Mouse (Mus musculus) inflammation-experienced regulatory T-cells, adult 6 months (primary cell): ENCODE measurements around the gene Nr2c2ap. TPM values are rescaled to one million over a fixed set of nuclear protein-coding genes. Genes with fewer than 3 reads are reported as not detected.

Experiments
- ATAC-seq: one replicate; pipeline ENCODE4 v1.8.0; 2017
- polyA plus RNA-seq, 3 experiments: library from polyadenylated mRNA; unstranded; fragments of 100-300 nt; shearing (Covaris generic); gene quantifications; one replicate each; pipeline ENCODE4 v1.2.1; 2017

The Nr2c2ap gene
- polyA plus RNA-seq, 3 experiments from 2014 or later = 37.8 to 49.3 (median 40.1) TPM

DNA sequence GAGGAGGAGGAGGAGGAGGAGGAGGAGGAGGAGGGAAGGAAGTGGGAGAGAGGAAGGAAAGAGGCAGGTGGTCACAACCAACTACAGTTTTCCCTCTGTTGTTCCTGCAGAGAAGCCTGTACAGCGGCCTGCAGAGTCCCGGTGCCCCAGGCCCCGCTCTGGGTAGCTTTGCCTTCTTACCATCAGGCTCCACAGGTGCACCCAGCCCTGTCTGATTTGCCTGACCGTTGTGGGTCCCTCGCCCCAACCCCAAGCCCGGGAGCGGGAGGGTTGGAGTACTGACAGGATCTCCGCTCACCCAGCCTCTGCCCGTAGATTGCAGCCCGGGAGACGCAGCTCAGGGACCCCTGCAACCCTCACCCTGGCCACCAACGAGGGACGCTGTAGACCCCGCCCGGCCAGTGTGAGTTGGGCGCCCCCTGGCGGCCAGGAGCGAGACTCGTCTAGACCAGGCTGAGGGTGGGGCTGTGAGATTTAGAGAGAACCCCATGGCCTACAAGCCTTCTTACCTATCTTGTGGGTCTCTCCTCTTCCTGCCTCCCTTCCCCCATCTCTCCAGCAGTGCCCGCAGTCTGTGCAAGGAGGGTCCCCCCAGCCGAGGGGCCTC, 35.5 kb downstream of the Nr2c2ap start:
- ATAC-seq = peak; percentile 88

DNA sequence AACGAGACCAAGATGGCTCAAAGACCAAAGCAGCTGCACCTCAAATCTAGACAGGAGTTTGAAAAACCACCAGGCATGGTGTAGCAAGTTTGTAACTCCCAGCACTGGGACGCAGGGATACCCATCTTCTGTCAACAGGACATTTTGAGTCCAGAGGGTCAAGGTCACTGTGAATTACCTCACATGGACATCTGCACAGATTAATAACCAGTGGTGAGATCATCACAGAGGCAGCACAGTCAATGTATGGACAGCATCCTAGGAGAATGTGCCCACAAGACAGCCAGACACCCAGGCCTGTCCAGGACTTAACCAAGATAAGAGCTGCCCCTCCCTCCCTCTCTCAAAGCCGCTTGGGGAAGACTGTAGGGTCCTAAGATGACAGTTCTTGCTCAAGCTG, 39.0 kb downstream of the Nr2c2ap start:
- no peak for ATAC-seq

DNA sequence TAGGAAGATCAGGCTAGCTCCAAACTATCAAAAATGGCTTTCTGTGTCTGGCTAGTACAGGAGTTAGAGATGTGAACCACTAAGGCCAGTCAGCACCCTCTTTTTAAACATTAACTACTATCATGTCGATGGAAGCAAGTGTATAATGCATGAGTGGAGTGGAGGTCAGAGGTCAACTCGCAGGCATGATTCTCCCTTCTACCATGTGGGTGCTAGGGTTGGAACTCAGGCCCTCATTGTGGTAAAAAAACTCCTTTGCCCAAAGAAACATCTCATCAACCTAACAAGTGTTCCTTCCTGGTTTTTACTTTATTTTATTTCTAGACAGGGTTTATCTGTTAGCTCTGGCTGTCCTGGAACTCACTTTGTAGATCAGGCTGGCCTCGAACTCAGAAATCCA, 39.6 kb downstream of the Nr2c2ap start:
- no peak for ATAC-seq

DNA sequence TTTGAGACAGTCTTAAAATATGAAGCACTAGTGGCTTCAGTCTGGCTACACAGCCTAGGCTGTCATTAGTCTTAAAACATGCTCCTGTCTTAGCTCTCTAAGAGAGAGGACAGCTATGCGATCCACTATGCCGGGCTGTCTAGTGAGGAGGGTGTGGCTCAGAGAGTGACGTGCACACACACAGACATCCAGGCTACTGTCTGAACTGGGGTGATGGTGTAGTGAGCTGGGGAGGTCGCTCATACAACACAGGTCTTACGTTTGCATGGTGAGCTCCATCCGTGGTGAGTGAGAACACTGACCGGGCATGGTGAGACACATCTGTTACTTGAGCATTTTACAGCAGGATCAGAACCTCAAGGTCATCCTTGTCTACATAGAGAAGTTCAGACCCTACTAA, 40.1 kb downstream of the Nr2c2ap start:
- no peak for ATAC-seq

DNA sequence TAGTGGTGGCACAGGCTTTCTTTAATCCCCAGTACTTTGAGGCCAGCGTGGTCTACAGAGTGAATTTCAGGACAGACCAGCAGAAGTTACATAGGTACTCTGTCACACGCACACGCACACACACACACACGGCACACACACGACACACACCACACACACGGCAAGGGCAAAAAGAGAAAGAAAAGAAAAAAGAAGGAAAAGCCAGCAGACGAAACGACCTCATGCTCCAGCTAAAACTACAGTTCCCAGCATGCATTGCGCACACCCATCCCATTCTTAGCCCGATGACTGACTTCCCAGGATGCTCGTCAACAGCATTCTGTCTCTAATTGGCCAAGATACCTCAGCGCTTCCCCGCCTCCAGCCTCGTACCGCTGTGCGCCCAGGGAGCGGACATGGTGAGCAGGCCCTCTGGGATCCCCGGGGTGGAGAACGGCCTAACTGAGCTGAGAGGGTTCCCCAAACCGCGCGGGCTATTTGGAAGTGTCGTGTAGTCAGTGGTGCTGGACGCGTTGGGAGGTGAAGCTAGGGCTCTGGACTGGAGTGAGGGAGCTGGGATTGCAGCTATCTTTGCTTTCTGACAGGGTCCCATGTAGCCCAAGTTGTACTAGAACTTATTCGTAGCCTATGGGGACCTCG, 41.0 kb downstream of the Nr2c2ap start, which contains the start of gene Tmem161a:
Tmem161a (plus strand) TSS at position 314 of the 639 bp plus-strand sequence.
- peak; percentile 99 for ATAC-seq

DNA sequence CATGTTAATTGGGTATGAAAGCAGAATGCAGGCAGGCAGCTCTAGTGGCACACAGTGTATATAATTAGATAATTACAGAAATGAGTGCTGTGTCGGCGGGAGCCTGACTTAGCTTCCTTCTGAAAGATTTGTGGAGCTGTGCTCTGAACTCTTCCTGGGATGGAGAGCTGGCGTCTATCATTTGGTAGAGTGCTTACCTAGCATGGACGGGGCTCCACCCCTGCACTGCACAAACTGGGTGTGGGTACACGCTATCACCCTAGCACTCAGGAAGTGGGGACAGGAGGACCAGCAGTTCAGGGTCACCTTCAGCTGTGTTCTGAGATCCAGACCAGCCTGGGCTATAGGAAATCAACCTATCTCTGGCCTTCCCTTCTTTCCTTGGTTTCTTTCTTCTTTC, 42.2 kb downstream of the Nr2c2ap start:
- no peak for ATAC-seq

DNA sequence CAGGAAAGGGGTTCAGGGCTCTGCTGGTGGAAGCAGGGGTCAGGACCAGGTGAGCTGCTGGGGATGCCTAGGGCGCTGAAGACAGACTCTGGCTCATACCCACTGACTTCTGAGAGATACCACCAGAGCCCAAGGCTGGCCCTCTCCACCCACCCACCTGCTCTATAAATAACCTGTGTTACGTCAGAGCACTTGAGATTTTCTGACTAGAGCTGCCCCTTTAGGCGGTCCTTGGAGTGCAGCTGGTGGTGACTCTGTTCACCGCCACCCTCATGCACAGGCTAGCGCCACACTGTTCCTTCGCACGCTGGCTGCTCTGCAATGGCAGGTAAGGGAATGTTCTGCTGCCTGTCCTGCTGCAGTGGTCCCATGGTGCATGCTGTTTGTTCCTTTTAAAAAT, 42.9 kb downstream of the Nr2c2ap start:
- no peak for ATAC-seq

DNA sequence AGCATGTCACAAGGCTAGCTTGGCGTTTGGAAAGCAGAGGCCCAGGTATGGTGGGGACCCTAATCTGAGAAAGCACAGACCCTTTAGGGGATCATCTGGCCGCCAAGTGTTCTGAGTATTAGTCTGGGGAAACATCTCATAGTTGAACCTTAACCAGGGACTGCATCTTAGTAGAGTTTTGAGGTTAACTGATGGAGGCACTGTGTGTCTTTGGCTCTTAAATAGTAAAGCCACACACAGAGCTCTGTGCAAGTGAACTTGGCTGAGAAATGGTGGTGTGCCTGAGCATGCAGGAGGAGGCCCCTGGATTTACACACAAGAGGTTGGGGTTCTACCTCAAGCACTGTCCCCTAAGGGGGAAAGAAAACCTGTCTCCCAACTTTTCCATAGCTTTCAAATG, 47.1 kb downstream of the Nr2c2ap start:
- ATAC-seq = no peak

DNA sequence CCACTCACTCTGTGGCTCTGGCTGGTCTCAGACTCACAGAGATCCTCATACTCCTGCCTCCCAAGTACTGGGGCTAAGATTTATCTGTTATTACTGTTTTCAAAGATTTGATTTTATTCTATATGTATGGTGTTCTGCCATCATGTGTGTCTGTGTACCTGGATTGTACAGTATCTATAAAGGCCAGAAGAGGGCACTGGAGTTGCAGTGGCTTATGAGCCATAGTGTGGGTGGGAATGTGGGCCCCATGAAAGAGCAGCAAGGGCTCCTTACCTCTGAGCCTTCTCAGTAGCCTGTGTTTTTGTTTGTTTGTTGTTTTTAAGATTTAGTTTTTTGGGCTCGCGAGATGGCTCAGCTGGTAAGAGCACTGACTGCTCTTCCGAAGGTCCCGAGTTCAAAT, 47.9 kb downstream of the Nr2c2ap start:
- peak; percentile 48 for ATAC-seq

DNA sequence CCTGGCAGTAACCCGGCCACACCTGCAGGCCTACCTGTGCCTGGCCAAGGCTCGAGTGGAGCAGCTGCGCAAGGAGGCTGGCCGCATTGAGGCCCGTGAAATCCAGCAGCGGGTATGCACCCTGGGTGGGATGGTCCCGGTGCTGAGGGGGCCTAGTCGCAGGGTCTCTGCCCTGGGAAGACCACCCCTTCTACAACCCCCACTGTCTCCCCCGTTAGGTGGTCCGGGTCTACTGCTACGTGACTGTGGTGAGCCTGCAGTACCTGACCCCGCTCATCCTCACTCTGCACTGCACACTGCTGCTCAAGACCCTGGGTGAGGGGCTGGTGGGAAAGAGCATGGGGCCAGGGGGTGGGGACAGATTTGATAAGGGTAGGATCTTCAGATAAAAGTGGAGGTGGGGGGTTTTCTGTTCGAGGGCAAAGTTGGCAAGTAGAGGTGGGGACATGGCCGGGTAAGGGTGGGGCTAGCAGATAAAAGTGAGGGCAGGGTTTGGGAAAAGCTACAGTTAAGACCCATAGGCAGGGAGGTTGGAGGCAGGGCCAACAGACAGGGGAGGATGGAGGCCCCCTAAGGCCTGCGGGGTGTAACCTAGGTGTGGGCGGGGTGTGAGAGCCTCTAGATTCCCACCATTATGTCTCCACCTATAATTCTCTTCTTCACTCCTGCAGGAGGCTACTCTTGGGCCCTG, 50.2 kb downstream of the Nr2c2ap start:
- no peak for ATAC-seq

DNA sequence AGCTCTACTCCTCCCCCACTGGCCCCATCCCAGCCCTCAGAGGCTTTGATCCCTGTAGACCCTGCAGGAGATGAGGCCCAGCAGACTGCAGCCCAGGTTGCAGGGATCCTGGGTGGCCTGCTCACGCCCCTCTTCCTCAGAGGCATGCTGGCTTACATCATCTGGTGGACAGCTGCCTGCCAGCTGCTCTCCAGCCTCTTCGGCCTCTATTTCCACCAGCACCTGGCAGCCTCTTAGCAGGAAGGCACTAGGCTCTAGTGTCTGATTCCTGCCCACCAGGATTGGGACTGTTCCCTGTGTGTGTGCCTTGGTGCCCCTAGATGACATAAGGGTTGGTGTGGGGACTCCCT, 50.7 kb downstream of the Nr2c2ap start:
- ATAC-seq = no peak

DNA sequence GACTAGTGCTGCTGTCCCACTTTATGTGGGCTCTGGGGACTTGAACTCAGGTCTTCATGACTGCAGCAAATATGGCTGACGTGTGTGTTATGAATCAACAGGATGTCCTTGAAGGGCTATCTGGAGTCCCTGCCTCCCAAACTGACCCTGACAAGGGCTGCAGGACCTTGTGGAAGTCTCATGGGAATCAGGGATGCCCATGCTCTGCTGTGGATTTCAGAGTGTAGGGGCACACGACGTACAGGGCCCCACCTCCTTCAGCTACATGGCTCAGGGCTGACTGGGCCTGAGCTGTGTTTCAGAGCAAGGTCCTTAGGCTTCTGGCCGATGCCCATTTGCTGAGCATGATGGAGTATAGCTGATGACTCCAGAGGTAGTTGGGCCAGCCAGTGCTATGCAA, 52.1 kb downstream of the Nr2c2ap start:
- no peak for ATAC-seq

Other genes with a start within 250 kb of the Nr2c2ap start
- gene Cilp2, start 243.6 kb upstream of the Nr2c2ap start, polyA plus RNA-seq = not detected
- 1 to 10 TPM in 1 of 3 experiments, under 1 TPM in 1, not detected in 1; 0.35 to 1.2 TPM for gene Tssk6, start 229.1 kb upstream of the Nr2c2ap start, polyA plus RNA-seq
- 100 to 1,000 TPM; 194 to 284 (median 245) TPM for gene Ndufa13, start 228.8 kb upstream of the Nr2c2ap start, polyA plus RNA-seq
- 1 to 10 TPM in 1 of 3 experiments, under 1 TPM in 1, not detected in 1; 0.56 to 1.1 TPM for gene Yjefn3, start 228.6 kb upstream of the Nr2c2ap start, polyA plus RNA-seq
- 10 to 100 TPM; 20.1 to 29.0 (median 23.2) TPM for gene Gatad2a, start 134.9 kb upstream of the Nr2c2ap start, polyA plus RNA-seq
- gene Mau2, start 88.6 kb upstream of the Nr2c2ap start, polyA plus RNA-seq = 10 to 100 TPM; 35.3 to 56.2 (median 45.5) TPM
- gene Sugp1, start 88.5 kb upstream of the Nr2c2ap start, polyA plus RNA-seq = 10 to 100 TPM; 38.0 to 52.9 (median 52.6) TPM
- under 1 TPM in 2 of 3 experiments, not detected in 1; 0.59 to 0.94 TPM for gene Tm6sf2, start 58.4 kb upstream of the Nr2c2ap start, polyA plus RNA-seq
- gene Hapln4, start 47.9 kb upstream of the Nr2c2ap start, polyA plus RNA-seq = not detected
- gene Ncan, start 10.5 kb upstream of the Nr2c2ap start, polyA plus RNA-seq = not detected
- 10 to 100 TPM; 36.6 to 71.1 (median 66.0) TPM for gene Rfxank, start 7.8 kb downstream of the Nr2c2ap start, polyA plus RNA-seq
- 10 to 100 TPM; 83.2 to 86.8 (median 86.6) TPM for gene Borcs8, start 8.2 kb downstream of the Nr2c2ap start, polyA plus RNA-seq
- gene Mef2b, start 8.4 kb downstream of the Nr2c2ap start, polyA plus RNA-seq = 1 to 10 TPM in 1 of 3 experiments, under 1 TPM in 2; 0.29 to 2.2 (median 0.36) TPM
- gene Tmem161a, start 41.0 kb downstream of the Nr2c2ap start, polyA plus RNA-seq = 10 to 100 TPM; 20.8 to 30.3 (median 23.3) TPM
- gene Slc25a42, start 81.0 kb downstream of the Nr2c2ap start, polyA plus RNA-seq = 10 to 100 TPM in 2 of 3 experiments, 1 to 10 TPM in 1; 5.1 to 15.7 (median 11.2) TPM
- 10 to 100 TPM; 12.6 to 23.3 (median 20.8) TPM for gene Sugp2, start 102.9 kb downstream of the Nr2c2ap start, polyA plus RNA-seq
- gene Armc6, start 103.1 kb downstream of the Nr2c2ap start, polyA plus RNA-seq = 1 to 10 TPM; 6.0 to 9.0 (median 6.4) TPM
- under 1 TPM in 2 of 3 experiments, not detected in 1; 0.39 to 0.81 TPM for gene Homer3, start 151.5 kb downstream of the Nr2c2ap start, polyA plus RNA-seq
- gene Ddx49, start 171.2 kb downstream of the Nr2c2ap start, polyA plus RNA-seq = 10 to 100 TPM; 46.0 to 58.6 (median 51.4) TPM
- gene Cope, start 171.2 kb downstream of the Nr2c2ap start, polyA plus RNA-seq = 100 to 1,000 TPM; 303 to 304 (median 304) TPM
- not detected for gene Cers1, start 184.4 kb downstream of the Nr2c2ap start, polyA plus RNA-seq
- under 1 TPM in 2 of 3 experiments, not detected in 1; 0.41 to 0.55 TPM for gene Gdf1, start 198.5 kb downstream of the Nr2c2ap start, polyA plus RNA-seq
- gene Upf1, start 221.9 kb downstream of the Nr2c2ap start, polyA plus RNA-seq = 10 to 100 TPM; 13.6 to 17.4 (median 14.2) TPM
- under 1 TPM in 2 of 3 experiments, not detected in 1; 0.24 to 0.40 TPM for gene Comp, start 242.2 kb downstream of the Nr2c2ap start, polyA plus RNA-seq